ENCODE assay signal across 35 mouse cellular contexts in genomic region chr16:30527889-30528288, GRCm38 (mm10).
"Had no signal": no experiment of that assay in that cellular context is flagged by ENCODE, and none has a peak within 500 bp of the region (broad histone marks: within the 10 kb centered on the region; RNA-seq: fewer than 3 reads in every experiment).

No protein-coding gene starts in this region.

- H3K9ac ChIP-seq: heart, embryonic 12.5 days; heart, embryonic 13.5 days; heart, embryonic 15.5 days; hindbrain, embryonic 12.5 days; hindbrain, embryonic 13.5 days; hindbrain, embryonic 14.5 days; hindbrain, embryonic 15.5 days; intestine, embryonic 15.5 days; kidney, embryonic 15.5 days had no signal

- DNase-seq: heart, postnatal 10 days; heart, postnatal 14 days; heart, postnatal 36 days; heart, postnatal 4 days; kidney, adult 11 months; kidney, adult 18-20 months; kidney, adult 2 months; kidney, adult 8-10 months; kidney, adult 9 months; kidney, postnatal 10 days; kidney, postnatal 14 days; kidney, postnatal 25 days; kidney, postnatal 36 days; kidney, postnatal 4 days; layer of hippocampus, adult 9-11 months; layer of hippocampus, postnatal 36 days had no signal

- H3K4me3 ChIP-seq: heart, embryonic 10.5 days; heart, embryonic 12.5 days; heart, embryonic 13.5 days; heart, embryonic 15.5 days; hindbrain, embryonic 10.5 days; hindbrain, embryonic 12.5 days; hindbrain, embryonic 13.5 days; hindbrain, embryonic 15.5 days; intestine, embryonic 15.5 days; kidney, embryonic 15.5 days; layer of hippocampus, adult 2 months had no signal

- H3K9me3 ChIP-seq: heart, embryonic 10.5 days; heart, embryonic 12.5 days; heart, embryonic 13.5 days; heart, embryonic 15.5 days; hindbrain, embryonic 10.5 days; hindbrain, embryonic 12.5 days; hindbrain, embryonic 13.5 days; hindbrain, embryonic 15.5 days; intestine, embryonic 15.5 days; kidney, embryonic 15.5 days had no signal

- H3K4me2 ChIP-seq: heart, embryonic 11.5 days; heart, embryonic 12.5 days; heart, embryonic 13.5 days; heart, embryonic 15.5 days; hindbrain, embryonic 12.5 days; hindbrain, embryonic 13.5 days; hindbrain, embryonic 14.5 days; hindbrain, embryonic 15.5 days; intestine, embryonic 15.5 days; kidney, embryonic 15.5 days had no signal

- H3K36me3 ChIP-seq: intestine, embryonic 15.5 days had no signal

- H3K27ac ChIP-seq: heart, embryonic 10.5 days; heart, embryonic 13.5 days; heart, embryonic 15.5 days; hindbrain, embryonic 10.5 days; hindbrain, embryonic 12.5 days; hindbrain, embryonic 13.5 days; hindbrain, embryonic 14.5 days; hindbrain, embryonic 15.5 days; hindbrain, postnatal 0 days; intestine, embryonic 15.5 days; kidney, embryonic 15.5 days; kidney, postnatal 0 days; layer of hippocampus, adult 2 months had no signal

- ATAC-seq: hindbrain, embryonic 16.5 days; hindbrain, postnatal 0 days; inflammation-experienced regulatory T-cells, adult 6 months; intestine, embryonic 15.5 days; intestine, embryonic 16.5 days; intestine, postnatal 0 days had no signal

- H3K27me3 ChIP-seq: heart, embryonic 12.5 days; heart, embryonic 13.5 days; heart, embryonic 15.5 days; hindbrain, embryonic 12.5 days; hindbrain, embryonic 13.5 days; hindbrain, embryonic 15.5 days; intestine, embryonic 15.5 days; kidney, embryonic 15.5 days had no signal

- H3K4me1 ChIP-seq: heart, embryonic 12.5 days; heart, embryonic 13.5 days; hindbrain, embryonic 13.5 days; intestine, embryonic 15.5 days had no signal
